Mouse (Mus musculus) kidney, embryonic 14.5 days (tissue): Measurements from ENCODE around the gene Kcnq2. TPM values are rescaled to one million over a fixed set of nuclear protein-coding genes. Genes with fewer than 3 reads are reported as not detected.

Experiments
- ATAC-seq: fragments of 200-750 bp; cut with Nextera tagmentation; 2 replicates; pipeline ENCODE4 v1.8.0; 2017; ENCODE audit warnings: moderate number of reproducible peaks, mild to moderate bottlenecking, moderate TSS enrichment, moderate library complexity; ENCODE audit not compliant: low FRiP score, low TSS enrichment
- H3K27ac ChIP-seq: fragments of 300-500 bp; sonication (generic); 2 replicates; pipeline ENCODE4 v1.5.1; 2014; ENCODE audit warnings: low read depth, mild to moderate bottlenecking, low read length, moderate library complexity, mixed read lengths
- H3K27me3 ChIP-seq: fragments of 300-500 bp; sonication (generic); 2 replicates; pipeline ENCODE4 v1.6.1; 2014; ENCODE audit warnings: mild to moderate bottlenecking, low read length; ENCODE audit not compliant: control insufficient read depth, insufficient read depth
- H3K36me3 ChIP-seq: fragments of 300-500 bp; sonication (generic); 2 replicates; pipeline ENCODE4 v1.6.1; 2014; ENCODE audit warnings: low read length, mixed read lengths; ENCODE audit not compliant: control insufficient read depth, insufficient read depth
- H3K4me1 ChIP-seq: fragments of 300-500 bp; sonication (generic); 2 replicates; pipeline ENCODE4 v1.6.1; 2014; ENCODE audit warnings: low read length, mixed read lengths; ENCODE audit not compliant: control insufficient read depth, insufficient read depth
- H3K4me2 ChIP-seq: fragments of 300-500 bp; sonication (generic); replicated peaks from 2 replicates; pipeline ENCODE4 v1.6.1; 2014; ENCODE audit warnings: low read depth, mild to moderate bottlenecking, low read length
- H3K4me3 ChIP-seq: fragments of 300-500 bp; sonication (generic); 2 replicates; pipeline ENCODE4 v1.5.1; 2014; ENCODE audit warnings: mild to moderate bottlenecking, low read length
- H3K9ac ChIP-seq: fragments of 300-500 bp; sonication (generic); 2 replicates; pipeline ENCODE4 v1.6.1; 2014; ENCODE audit warnings: low read depth, mild to moderate bottlenecking, low read length, moderate library complexity
- H3K9me3 ChIP-seq: fragments of 300-500 bp; sonication (generic); 2 replicates; pipeline ENCODE4 v1.6.1; 2016; ENCODE audit warnings: low read length; ENCODE audit not compliant: control insufficient read depth
- WGBS: fragments of 180-500 bp; shearing (Covaris S2); extraction: QIAGEN DNeasy Blood & Tissue Kit; methylation state at CpG from one replicate; pipeline ENCODE4 v1.1.7; 2014; 5-methylcytosine and 5-hydroxymethylcytosine counted together
- polyA plus RNA-seq: library from polyadenylated mRNA; unstranded; fragments of >200 nt; fragmentation: Nextera tagmentation; extraction: Ambion mirVana; gene quantifications from 2 replicates; pipeline ENCODE4 v1.2.1, GENCODE M21; 2014

The Kcnq2 gene
- polyA plus RNA-seq, 1 experiment from 2014 or later = not detected

DNA sequence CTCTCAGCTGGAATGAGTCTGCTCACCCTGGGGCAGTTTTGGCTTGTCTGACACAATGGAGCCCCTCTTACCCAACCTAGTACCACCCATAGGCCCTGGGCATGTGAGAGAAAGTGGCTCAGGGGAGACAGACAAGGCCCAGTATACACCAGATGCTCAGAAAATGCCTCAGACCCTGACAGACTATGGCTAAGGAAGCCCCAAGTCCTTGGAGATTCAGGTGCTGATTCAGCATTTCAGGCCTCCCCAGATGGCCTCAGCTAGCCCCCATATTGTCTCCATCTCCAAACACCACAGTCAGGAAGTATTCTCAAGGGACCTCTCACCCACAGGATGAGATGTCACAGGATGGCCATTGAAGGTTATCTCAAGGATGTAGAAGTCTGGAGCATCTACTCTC is 12.5 kb downstream of the Kcnq2 start:
- Histone ChIP-seq H3K36me3 (no peaks in the 10 kb centered on the region), H3K4me1 (no peaks in the 10 kb centered on the region), H3K9ac (no peak overlapping the region), H3K27me3 (no peaks in the 10 kb centered on the region), H3K9me3 (no peaks in the 10 kb centered on the region), H3K27ac (no peak overlapping the region), H3K4me3 (no peak overlapping the region), H3K4me2 (no peak overlapping the region)
- no peak for ATAC-seq

DNA sequence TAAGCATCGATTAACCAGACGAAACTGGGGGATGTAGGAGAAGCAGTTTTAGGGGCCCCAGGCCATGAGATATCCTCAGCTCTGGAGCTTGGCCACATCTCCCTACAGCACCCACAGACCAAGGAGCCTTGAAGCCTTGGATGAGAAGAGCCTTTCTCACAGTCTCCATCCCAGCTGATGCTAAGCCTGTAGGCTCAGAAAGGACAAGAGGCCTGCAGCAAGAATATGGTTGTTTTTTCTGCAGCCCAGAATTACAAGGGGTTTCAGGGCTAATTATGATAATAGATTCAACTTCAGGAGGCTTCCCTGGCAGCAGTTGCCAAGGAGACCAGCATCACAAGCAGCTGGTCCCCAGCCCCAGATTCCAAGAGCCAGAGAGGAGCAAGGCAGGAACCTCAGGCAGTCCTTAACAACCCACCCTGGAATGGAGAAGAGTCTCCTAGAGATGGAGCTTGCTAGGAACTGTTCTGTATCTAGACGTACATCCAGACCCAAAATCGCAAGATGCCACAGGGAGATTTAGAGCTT is 14.1 kb downstream of the Kcnq2 start:
- H3K9me3 ChIP-seq = no peaks in the 10 kb centered on the region
- no peaks in the 10 kb centered on the region for H3K27me3 ChIP-seq
- H3K4me2 ChIP-seq = no peak overlapping the region
- no peak overlapping the region for H3K27ac ChIP-seq
- no peak overlapping the region for H3K4me3 ChIP-seq
- no peaks in the 10 kb centered on the region for H3K4me1 ChIP-seq
- WGBS = 89% methylated on average over 4 of the region's 4 CpGs
- ATAC-seq = no peak
- no peaks in the 10 kb centered on the region for H3K36me3 ChIP-seq
- no peak overlapping the region for H3K9ac ChIP-seq

DNA sequence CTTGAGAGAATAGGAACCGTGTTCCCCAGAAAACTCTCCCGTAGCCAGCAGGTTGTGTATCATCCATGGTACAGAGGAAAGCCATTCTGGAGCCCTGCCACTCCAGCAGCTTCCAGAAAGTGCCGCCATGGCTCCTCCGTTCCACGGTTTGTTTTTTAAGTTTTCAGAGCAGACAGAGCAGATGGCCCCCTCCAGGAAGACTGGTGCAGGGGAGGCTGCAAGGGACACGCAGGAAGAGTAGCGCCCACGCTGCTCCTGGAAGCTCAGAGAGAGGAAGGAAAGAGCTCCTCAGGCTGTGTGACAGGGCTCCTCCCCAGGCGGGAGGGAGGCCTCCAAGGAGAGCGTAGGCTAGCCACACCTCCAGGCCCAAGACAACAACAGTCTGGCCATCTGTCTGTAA is 15.1 kb downstream of the Kcnq2 start:
- Histone ChIP-seq H3K9me3 (no peaks in the 10 kb centered on the region), H3K4me2 (no peak overlapping the region), H3K27me3 (no peaks in the 10 kb centered on the region), H3K27ac (no peak overlapping the region), H3K9ac (no peak overlapping the region), H3K4me1 (no peaks in the 10 kb centered on the region), H3K36me3 (no peaks in the 10 kb centered on the region), H3K4me3 (no peak overlapping the region)
- 17% methylated on average over 10 of the region's 10 CpGs for WGBS
- no peak for ATAC-seq

DNA sequence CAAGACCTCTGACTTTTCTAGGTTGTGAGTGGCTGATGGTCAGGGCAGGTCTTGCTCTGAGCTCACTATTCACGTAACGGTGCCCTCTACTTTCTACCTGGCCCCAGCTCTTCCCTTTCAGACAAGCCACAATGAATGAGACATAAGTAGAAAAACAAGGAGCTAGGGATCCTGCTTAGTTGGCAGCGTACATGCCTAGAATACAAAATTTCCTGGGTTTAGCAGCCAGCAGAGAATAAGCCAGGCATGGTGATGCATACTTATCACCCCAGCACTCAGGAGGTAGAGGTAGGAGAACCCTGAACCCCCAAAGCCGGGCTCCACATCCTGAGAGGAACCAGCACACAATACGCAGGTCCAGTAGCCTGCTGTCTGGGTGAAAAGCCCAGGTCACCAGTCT is 18.7 kb downstream of the Kcnq2 start:
- H3K27me3 ChIP-seq = no peaks in the 10 kb centered on the region
- WGBS = 87% methylated on average over 5 of the region's 5 CpGs
- H3K4me2 ChIP-seq = no peak overlapping the region
- H3K4me1 ChIP-seq = no peaks in the 10 kb centered on the region
- H3K4me3 ChIP-seq = no peak overlapping the region
- no peak for ATAC-seq
- no peaks in the 10 kb centered on the region for H3K9me3 ChIP-seq
- H3K27ac ChIP-seq = no peak overlapping the region
- H3K36me3 ChIP-seq = no peaks in the 10 kb centered on the region
- H3K9ac ChIP-seq = no peak overlapping the region

DNA sequence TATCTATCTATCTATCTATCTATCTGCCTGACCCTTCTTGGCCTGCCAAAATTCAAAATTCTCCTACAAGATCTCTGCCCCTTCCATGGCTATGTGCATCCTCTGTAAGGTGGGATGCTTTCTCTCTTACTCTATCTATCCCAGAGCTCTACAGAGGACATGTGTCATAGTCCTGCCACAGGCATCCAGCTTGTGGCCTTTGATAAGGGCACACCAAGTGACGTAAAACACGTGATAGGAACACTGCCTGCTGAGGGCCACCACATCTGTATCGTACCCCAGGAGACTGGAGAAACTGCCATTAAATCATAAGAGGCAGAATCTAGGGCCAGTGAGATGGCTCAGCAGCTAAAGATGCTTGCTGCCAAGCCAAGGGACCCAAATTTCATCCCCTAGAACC is 19.7 kb downstream of the Kcnq2 start:
- Histone ChIP-seq H3K4me1 (no peaks in the 10 kb centered on the region), H3K36me3 (no peaks in the 10 kb centered on the region), H3K4me2 (no peak overlapping the region), H3K4me3 (no peak overlapping the region), H3K27me3 (no peaks in the 10 kb centered on the region), H3K9me3 (no peaks in the 10 kb centered on the region), H3K9ac (no peak overlapping the region), H3K27ac (no peak overlapping the region)
- ATAC-seq = no peak
- 85% methylated on average over 3 of the region's 3 CpGs for WGBS

DNA sequence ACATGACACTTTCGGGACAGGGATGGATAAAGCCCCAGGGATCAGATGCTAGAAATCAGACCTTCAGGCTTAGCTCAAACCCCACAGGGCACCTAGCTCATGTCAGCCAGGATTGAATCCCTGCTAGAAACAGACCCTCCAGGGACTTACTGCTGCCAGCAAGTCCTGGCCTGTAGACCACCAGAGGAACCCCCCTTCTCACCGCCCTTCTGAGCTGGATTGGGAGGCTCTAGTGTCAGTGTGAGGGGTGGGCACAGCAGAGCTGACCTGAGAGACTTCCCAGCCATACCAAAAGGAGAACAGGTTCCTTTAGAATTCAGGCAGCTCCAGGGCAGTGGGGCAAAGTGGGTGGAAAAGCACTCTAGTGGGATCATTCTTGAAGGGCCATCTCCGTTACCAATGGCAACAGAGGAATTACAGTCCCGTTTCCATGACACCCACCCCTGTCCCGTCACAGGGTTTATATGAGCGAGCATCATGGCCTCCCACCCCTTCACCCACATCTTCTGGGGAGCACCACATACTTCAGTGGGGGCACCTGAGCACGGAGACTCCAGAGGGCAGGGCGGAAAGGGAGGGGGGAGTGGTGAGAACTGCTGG is 21.2 kb downstream of the Kcnq2 start:
- Histone ChIP-seq H3K4me1 (no peaks in the 10 kb centered on the region), H3K27ac (no peak overlapping the region), H3K4me3 (no peak overlapping the region), H3K27me3 (no peaks in the 10 kb centered on the region), H3K4me2 (no peak overlapping the region), H3K9ac (no peak overlapping the region), H3K9me3 (no peaks in the 10 kb centered on the region), H3K36me3 (no peaks in the 10 kb centered on the region)
- 66% methylated on average over 8 of the region's 8 CpGs for WGBS
- ATAC-seq = no peak

DNA sequence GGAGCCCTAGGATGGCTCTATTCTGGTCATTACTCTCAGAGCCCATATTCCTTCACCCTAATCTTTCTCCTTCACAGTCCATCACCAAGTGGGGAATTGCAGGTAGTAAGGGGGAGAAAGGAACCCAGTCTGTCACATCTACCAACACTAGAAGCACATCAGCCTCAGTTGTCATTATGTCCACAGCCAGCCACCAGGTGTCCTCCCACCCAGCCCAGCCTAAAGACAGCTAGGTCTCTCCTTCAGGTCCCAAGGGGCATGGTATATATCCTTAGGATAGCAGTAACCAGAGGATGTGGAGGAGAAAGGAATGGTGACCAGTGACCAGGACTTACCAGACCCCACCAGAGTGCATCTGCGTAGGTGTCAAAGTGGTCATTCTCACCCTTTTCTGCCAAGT is 23.4 kb downstream of the Kcnq2 start:
- Histone ChIP-seq H3K36me3 (no peaks in the 10 kb centered on the region), H3K4me2 (no peak overlapping the region)
- 85% methylated on average over 1 of the region's 1 CpGs for WGBS

DNA sequence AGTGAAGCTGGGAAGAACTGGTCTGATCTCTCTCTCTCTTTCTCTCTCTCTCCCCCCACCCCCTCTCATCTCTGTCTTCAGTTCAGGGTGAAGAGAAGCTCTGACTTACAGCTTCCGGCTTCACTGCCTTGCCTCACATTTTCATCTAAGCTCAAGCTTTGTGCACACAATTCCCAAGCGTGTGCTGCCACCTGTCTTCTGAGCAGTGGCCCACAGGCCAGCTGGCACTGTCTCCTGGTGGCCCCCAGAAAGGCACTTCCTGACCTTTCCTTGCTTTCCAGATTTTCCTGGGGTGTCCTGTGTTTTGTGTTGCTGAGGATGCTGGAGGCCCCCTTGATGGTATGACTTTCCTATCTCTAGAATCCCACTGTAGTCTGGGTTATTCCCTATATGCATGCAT is 31.0 kb downstream of the Kcnq2 start:
- Histone ChIP-seq H3K27ac (no peak overlapping the region), H3K4me1 (no peaks in the 10 kb centered on the region), H3K4me3 (no peak overlapping the region), H3K36me3 (no peaks in the 10 kb centered on the region), H3K9me3 (no peaks in the 10 kb centered on the region), H3K27me3 (no peaks in the 10 kb centered on the region), H3K9ac (no peak overlapping the region), H3K4me2 (no peak overlapping the region)
- no peak for ATAC-seq
- 53% methylated on average over 2 of the region's 2 CpGs for WGBS

More for the DNA sequence above, 23.4 kb downstream of the Kcnq2 start:
- no peaks in the 10 kb centered on the region for H3K9me3 ChIP-seq
- H3K4me3 ChIP-seq = no peak overlapping the region
- H3K9ac ChIP-seq = no peak overlapping the region; the same call in 1 of the 2 replicates
- no peaks in the 10 kb centered on the region for H3K27me3 ChIP-seq
- H3K4me1 ChIP-seq = no peaks in the 10 kb centered on the region
- no peak for ATAC-seq
- H3K27ac ChIP-seq = no peak overlapping the region

DNA sequence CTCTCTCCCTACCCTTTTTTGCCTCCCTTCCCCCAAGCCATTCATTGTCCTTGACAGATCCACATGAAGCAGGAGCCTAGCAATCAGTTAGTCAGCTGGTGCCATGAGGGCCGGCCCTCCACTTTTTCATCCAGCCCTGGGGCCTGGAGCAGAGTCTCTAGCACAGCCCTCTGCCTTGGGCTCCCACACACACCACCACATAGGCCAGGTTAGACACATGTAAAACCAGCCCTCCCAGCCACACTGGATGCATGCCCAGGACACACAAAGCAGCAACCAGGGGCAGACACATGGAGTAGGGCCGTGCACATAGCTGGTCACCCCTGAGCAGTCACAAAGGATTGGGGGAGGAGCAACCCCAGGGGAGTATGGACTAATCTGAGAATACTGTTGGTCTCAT is 32.9 kb downstream of the Kcnq2 start:
- WGBS = 25% methylated on average over 2 of the region's 2 CpGs
- no peak overlapping the region for H3K4me3 ChIP-seq
- no peaks in the 10 kb centered on the region for H3K9me3 ChIP-seq
- H3K36me3 ChIP-seq = no peaks in the 10 kb centered on the region
- ATAC-seq = no peak; the same call in 1 of the 2 replicates
- no peak overlapping the region for H3K27ac ChIP-seq
- no peak overlapping the region for H3K4me2 ChIP-seq
- no peaks in the 10 kb centered on the region for H3K27me3 ChIP-seq
- no peak overlapping the region for H3K9ac ChIP-seq
- H3K4me1 ChIP-seq = no peaks in the 10 kb centered on the region
